In genomic region chr11:96629775-96630174, GRCm38 (mm10) we compare ENCODE assay signal across 10 mouse cellular contexts.
DNase-seq lines count a peak whose midpoint lies in the region; ATAC-seq lines count a peak whose summit lies in the region.
"Had no signal": no experiment of that assay in that cellular context is flagged by ENCODE, and none has a peak within 500 bp of the region (broad histone marks: within the 10 kb centered on the region; RNA-seq: fewer than 3 reads in every experiment).

No protein-coding gene starts in this region.

- H3K9ac ChIP-seq in hindbrain, embryonic 14.5 days, result no peak overlapping the region

- 44% methylated on average over 9 of the region's 9 CpGs for WGBS in hindbrain, embryonic 14.5 days

- peak; percentile 74 for DNase-seq in heart, adult 11 months
- DNase-seq in heart, postnatal 25 days (ENCODE audit: low spot score), result no peak
- peak; percentile 47 for DNase-seq in right cerebral cortex, adult 18-20 months
- DNase-seq in right cerebral cortex, adult 2 months (ENCODE audit: low spot score in 2 of 2), result no peak
- peak; percentile 58 for DNase-seq in hindbrain, embryonic 14.5 days (ENCODE audit: low spot score)
- peak; percentile 20 for DNase-seq in right cerebral cortex, postnatal 14 days
- DNase-seq in urinary bladder, postnatal 25 days (ENCODE audit: low spot score), result no peak
- DNase-seq in urinary bladder, adult 18-20 months (ENCODE audit: low spot score in 2 of 2), result no peak

- H3K36me3 ChIP-seq in hindbrain, embryonic 14.5 days (replicated peaks; ENCODE audit: control insufficient read depth, insufficient read depth), result no peaks in the 10 kb centered on the region
- H3K36me3 ChIP-seq: G1E had no signal

- no peak overlapping the region for H3K27ac ChIP-seq in hindbrain, embryonic 14.5 days
- H3K27ac ChIP-seq: macrophage had no signal

- peak overlapping the region; percentile 25 for H3K4me2 ChIP-seq in hindbrain, embryonic 14.5 days (replicated peaks)

- no peak overlapping the region for H3K4me3 ChIP-seq in hindbrain, embryonic 14.5 days (replicated peaks; ENCODE audit: low read length)

- intact Hi-C loops in heart, postnatal 25 days (cut with DNase I), result no loop called here

- no peaks in the 10 kb centered on the region for H3K9me3 ChIP-seq in hindbrain, embryonic 14.5 days (ENCODE audit: control insufficient read depth, low read length)
- H3K9me3 ChIP-seq: G1E had no signal

- no peak for ATAC-seq in hindbrain, embryonic 14.5 days (ENCODE audit: low FRiP score)

- no peaks in the 10 kb centered on the region for H3K27me3 ChIP-seq in hindbrain, embryonic 14.5 days (ENCODE audit: control insufficient read depth, insufficient read depth, low read length)

- peaks cover 10% of the 10 kb centered on the region for H3K4me1 ChIP-seq in hindbrain, embryonic 14.5 days (replicated peaks; ENCODE audit: control insufficient read depth, insufficient read depth, low read length)

Comparison
In these comparisons a context has a peak if more than half of its experiments do, and no peak if none do; other contexts are left out.
1. DNase-seq: peak in heart, adult 11 months (single experiment), right cerebral cortex, adult 18-20 months (single experiment), hindbrain, embryonic 14.5 days (single experiment) and right cerebral cortex, postnatal 14 days (single experiment); none in heart, postnatal 25 days (single experiment), right cerebral cortex, adult 2 months (0 of 2), urinary bladder, postnatal 25 days (single experiment) and urinary bladder, adult 18-20 months (0 of 2).